Mouse (Mus musculus): Measurements from ENCODE around the gene Cbr3. TPM values are rescaled to one million over a fixed set of nuclear protein-coding genes. Genes with fewer than 3 reads are reported as not detected.

Cbr3 gene
- polyA plus RNA-seq, 1 experiment from 2014 or later = 0.23 TPM

GRCm38 (mm10) chr16:93715826-93716225 is 32.8 kb downstream of the Cbr3 start:
- DNase-seq (ENCODE audit: low spot score) = no peak
- H3K4me1 ChIP-seq = peaks cover 18% of the 10 kb centered on the region
- 79% methylated on average over 6 of the region's 6 CpGs for WGBS
- no peak overlapping the region for H3K4me3 ChIP-seq
- no peaks in the 10 kb centered on the region for H3K36me3 ChIP-seq
- no peak overlapping the region for H3K27ac ChIP-seq
- H3K9me3 ChIP-seq = no peaks in the 10 kb centered on the region
- peaks cover 32% of the 10 kb centered on the region for H3K27me3 ChIP-seq (ENCODE audit: insufficient read depth, poor library complexity, severe bottlenecking)

DNA sequence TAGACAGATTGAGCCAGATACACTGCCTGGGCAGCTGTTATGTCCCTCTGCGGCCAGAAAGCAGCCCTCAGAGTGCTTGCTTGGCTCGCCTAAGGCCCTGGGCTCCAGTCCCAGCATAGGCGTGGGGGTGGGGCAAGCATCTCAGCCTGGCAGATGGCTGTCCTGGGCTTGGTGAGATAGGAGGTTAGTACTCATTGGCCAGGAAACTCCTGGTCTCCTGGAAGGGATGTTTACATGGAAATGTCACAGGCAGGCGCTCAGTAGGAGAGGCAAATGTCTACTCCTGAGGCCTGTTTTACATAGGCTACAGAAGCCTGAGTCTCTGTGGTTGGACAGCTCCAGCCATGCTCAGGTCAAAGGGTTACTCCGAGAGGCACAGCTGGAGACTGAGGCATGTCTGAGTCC is 34.3 kb downstream of the Cbr3 start:
- 15% methylated on average over 5 of the region's 5 CpGs for WGBS
- Histone ChIP-seq H3K27me3 (ENCODE audit: insufficient read depth, poor library complexity, severe bottlenecking) (peaks cover 31% of the 10 kb centered on the region), H3K4me1 (peaks cover 14% of the 10 kb centered on the region), H3K4me3 (no peak overlapping the region), H3K36me3 (no peaks in the 10 kb centered on the region), H3K9me3 (no peaks in the 10 kb centered on the region), H3K27ac (peak overlapping the region; percentile 2; the same call in 1 of the 2 replicates)
- no peak for DNase-seq (ENCODE audit: low spot score)

- Histone ChIP-seq H3K27me3 (ENCODE audit: insufficient read depth, poor library complexity, severe bottlenecking) (0 out of 2 replicates have a peak, but pooled peaks cover 4% of the 10 kb centered on the region), H3K36me3 (no peaks in the 10 kb centered on the region), H3K4me3 (no peak overlapping the region), H3K4me1 (peaks cover 12% of the 10 kb centered on the region), H3K9me3 (no peaks in the 10 kb centered on the region), H3K27ac (no peak overlapping the region)
- no peak for DNase-seq (ENCODE audit: low spot score)
- 79% methylated on average over 5 of the region's 5 CpGs for WGBS
Measured at GRCm38 (mm10) chr16:93721771-93722170, 38.8 kb downstream of the Cbr3 start.

GRCm38 (mm10) chr16:93722476-93722875 is 39.5 kb downstream of the Cbr3 start:
- Histone ChIP-seq H3K27ac (no peak overlapping the region), H3K27me3 (ENCODE audit: insufficient read depth, poor library complexity, severe bottlenecking) (no peaks in the 10 kb centered on the region), H3K9me3 (no peaks in the 10 kb centered on the region), H3K4me3 (no peak overlapping the region), H3K4me1 (peaks cover 5% of the 10 kb centered on the region), H3K36me3 (no peaks in the 10 kb centered on the region)
- 61% methylated on average over 2 of the region's 2 CpGs for WGBS
- DNase-seq (ENCODE audit: low spot score) = no peak

DNA sequence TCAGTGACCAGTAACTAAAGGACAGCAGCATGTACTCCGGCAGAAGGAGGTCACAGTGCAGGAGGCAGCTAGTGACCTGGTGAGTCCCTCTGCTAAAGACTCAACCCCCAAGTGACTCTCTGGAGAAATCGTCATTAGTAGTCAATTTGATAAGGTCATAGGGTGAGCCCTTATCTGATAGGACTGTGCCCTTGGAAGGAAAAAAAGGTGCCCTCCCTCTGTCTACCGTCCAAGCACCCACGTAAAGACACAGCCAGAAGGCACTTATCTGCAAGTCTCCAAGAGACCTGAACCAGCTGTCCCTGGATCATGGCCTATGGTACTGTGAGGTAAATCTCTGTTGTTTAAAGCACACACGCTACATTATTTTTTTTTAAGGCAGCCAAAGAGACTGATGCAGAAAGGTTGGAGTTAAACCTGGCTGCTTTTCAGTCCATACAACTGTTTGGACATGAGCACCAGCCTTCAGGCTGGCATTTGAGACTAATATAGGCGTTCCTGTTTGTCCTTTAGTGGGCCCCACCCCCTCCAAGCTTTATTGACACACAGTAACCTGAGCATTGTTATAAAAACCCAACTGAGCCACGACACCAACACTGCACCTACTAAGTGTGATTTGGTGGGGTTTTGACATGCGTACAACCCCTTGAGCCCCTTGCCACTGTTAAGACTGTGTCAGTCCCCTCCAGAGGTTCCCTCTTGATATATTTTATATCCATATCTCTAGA is 42.6 kb downstream of the Cbr3 start:
- Histone ChIP-seq H3K27me3 (ENCODE audit: insufficient read depth, poor library complexity, severe bottlenecking) (peaks cover 11% of the 10 kb centered on the region; the same call in 1 of the 2 replicates), H3K4me3 (no peak overlapping the region), H3K9me3 (no peaks in the 10 kb centered on the region), H3K27ac (no peak overlapping the region), H3K4me1 (peaks cover 13% of the 10 kb centered on the region; the same call in 1 of the 2 replicates), H3K36me3 (no peaks in the 10 kb centered on the region)
- no peak for DNase-seq (ENCODE audit: low spot score)
- 64% methylated on average over 8 of the region's 8 CpGs for WGBS

DNA sequence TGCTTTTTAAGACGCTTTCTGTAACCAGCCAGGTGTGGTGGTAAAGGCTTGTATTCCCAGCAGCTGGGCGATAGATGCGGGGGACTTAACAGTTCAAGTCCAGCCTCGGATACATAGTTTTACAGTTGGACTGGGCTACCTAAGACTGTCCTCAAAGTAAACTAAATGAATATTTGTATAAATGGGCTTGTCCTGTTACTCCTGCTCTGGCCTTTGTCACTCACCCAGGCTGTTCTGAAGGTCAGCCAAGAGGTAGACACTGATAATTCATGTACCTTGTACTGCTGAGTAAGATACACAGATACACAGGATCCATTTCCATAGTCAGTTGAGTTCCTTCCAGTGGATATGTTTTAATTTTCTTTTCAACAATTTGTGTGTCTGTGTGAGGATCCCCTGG is 43.2 kb downstream of the Cbr3 start:
- Histone ChIP-seq H3K36me3 (no peaks in the 10 kb centered on the region), H3K27me3 (ENCODE audit: insufficient read depth, poor library complexity, severe bottlenecking) (peaks cover 11% of the 10 kb centered on the region; the same call in 1 of the 2 replicates), H3K4me3 (no peak overlapping the region), H3K4me1 (peaks cover 18% of the 10 kb centered on the region), H3K9me3 (no peaks in the 10 kb centered on the region), H3K27ac (no peak overlapping the region)
- 90% methylated on average over 4 of the region's 4 CpGs for WGBS
- no peak for DNase-seq (ENCODE audit: low spot score)

- H3K9me3 ChIP-seq = no peaks in the 10 kb centered on the region
- WGBS = 70% methylated on average over 9 of the region's 9 CpGs
Measured at GRCm38 (mm10) chr16:93728676-93729075, 45.7 kb downstream of the Cbr3 start.

GRCm38 (mm10) chr16:93729801-93730721 is 47.0 kb downstream of the Cbr3 start:
- H3K4me3 ChIP-seq = no peak overlapping the region
- no peak for DNase-seq (ENCODE audit: low spot score)
- no peaks in the 10 kb centered on the region for H3K36me3 ChIP-seq
- no peak overlapping the region for H3K27ac ChIP-seq
- peaks cover 11% of the 10 kb centered on the region; the same call in 1 of the 2 replicates for H3K27me3 ChIP-seq (ENCODE audit: insufficient read depth, poor library complexity, severe bottlenecking)
- peaks cover 31% of the 10 kb centered on the region for H3K4me1 ChIP-seq
- 85% methylated on average over 23 of the region's 23 CpGs for WGBS
- H3K9me3 ChIP-seq = no peaks in the 10 kb centered on the region

More at GRCm38 (mm10) chr16:93728676-93729075, 45.7 kb downstream of the Cbr3 start:
- no peak for DNase-seq (ENCODE audit: low spot score)
- Histone ChIP-seq H3K27ac (no peak overlapping the region), H3K4me3 (no peak overlapping the region), H3K36me3 (no peaks in the 10 kb centered on the region), H3K4me1 (peaks cover 23% of the 10 kb centered on the region), H3K27me3 (ENCODE audit: insufficient read depth, poor library complexity, severe bottlenecking) (peaks cover 11% of the 10 kb centered on the region; the same call in 1 of the 2 replicates)

- DNase-seq (ENCODE audit: low spot score) = peak; percentile 82
- Histone ChIP-seq H3K36me3 (0 out of 2 replicates have a peak, but pooled peaks cover 2% of the 10 kb centered on the region), H3K9me3 (no peaks in the 10 kb centered on the region), H3K27me3 (ENCODE audit: insufficient read depth, poor library complexity, severe bottlenecking) (peaks cover 11% of the 10 kb centered on the region; the same call in 1 of the 2 replicates), H3K4me1 (peaks cover 31% of the 10 kb centered on the region), H3K27ac (no peak overlapping the region), H3K4me3 (no peak overlapping the region)
- WGBS = 60% methylated on average over 8 of the region's 8 CpGs
Measured at GRCm38 (mm10) chr16:93731310-93731709, 48.3 kb downstream of the Cbr3 start.

GRCm38 (mm10) chr16:93732875-93733569 is 50.0 kb downstream of the Cbr3 start:
- 84% methylated on average over 18 of the region's 18 CpGs for WGBS
- Histone ChIP-seq H3K4me1 (peaks cover 31% of the 10 kb centered on the region), H3K9me3 (no peaks in the 10 kb centered on the region), H3K36me3 (0 out of 2 replicates have a peak, but pooled peaks cover 2% of the 10 kb centered on the region), H3K27me3 (ENCODE audit: insufficient read depth, poor library complexity, severe bottlenecking) (peaks cover 11% of the 10 kb centered on the region; the same call in 1 of the 2 replicates), H3K27ac (no peak overlapping the region), H3K4me3 (no peak overlapping the region)
- no peak for DNase-seq (ENCODE audit: low spot score)

DNA sequence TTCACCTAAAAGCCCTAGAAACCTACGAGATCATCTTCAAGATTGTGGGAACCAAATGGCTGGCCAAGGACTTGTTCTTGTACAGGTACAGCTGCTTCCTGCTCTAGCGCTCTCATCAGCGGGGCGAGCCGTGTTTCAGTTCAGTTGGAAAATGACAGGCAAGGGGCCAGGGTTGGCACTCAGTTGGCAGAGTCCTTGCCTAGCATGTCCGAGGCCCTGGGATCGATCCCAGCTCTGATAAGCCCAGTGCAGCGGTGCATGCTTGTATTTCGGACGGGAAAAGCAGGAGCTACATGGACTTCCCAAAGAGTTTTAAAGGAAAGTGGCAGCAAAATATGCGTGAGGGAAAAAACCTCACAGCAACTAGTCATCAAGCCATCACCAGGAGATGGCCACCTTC is 56.2 kb downstream of the Cbr3 start:
- 0 out of 2 replicates have a peak, but pooled peaks cover 4% of the 10 kb centered on the region for H3K4me1 ChIP-seq
- DNase-seq (ENCODE audit: low spot score) = no peak
- H3K36me3 ChIP-seq = 0 out of 2 replicates have a peak, but pooled peaks cover 2% of the 10 kb centered on the region
- no peaks in the 10 kb centered on the region; the same call in 1 of the 2 replicates for H3K27me3 ChIP-seq (ENCODE audit: insufficient read depth, poor library complexity, severe bottlenecking)
- H3K9me3 ChIP-seq = no peaks in the 10 kb centered on the region
- WGBS = 92% methylated on average over 11 of the region's 11 CpGs
- H3K4me3 ChIP-seq = no peak overlapping the region
- H3K27ac ChIP-seq = no peak overlapping the region

Data from heart, embryonic 10.5 days (tissue).